Mouse (Mus musculus): Measurements from ENCODE around the gene Eef1a2.
"Not testable (repeated sequence)": the region's sequence is repeated elsewhere in the genome, so short reads cannot be mapped to it uniquely, and the experiment has no call there.

The Eef1a2 gene

GRCm38 (mm10) chr2:181156248-181157121 is at the start of gene Eef1a2:
Gene Eef1a2, minus strand, starts transcription at chr2:181157014.
- peak in 1 of 2 experiments; percentile 76 for DNase-seq (ENCODE audit: low spot score in 2 of 2)

DNA sequence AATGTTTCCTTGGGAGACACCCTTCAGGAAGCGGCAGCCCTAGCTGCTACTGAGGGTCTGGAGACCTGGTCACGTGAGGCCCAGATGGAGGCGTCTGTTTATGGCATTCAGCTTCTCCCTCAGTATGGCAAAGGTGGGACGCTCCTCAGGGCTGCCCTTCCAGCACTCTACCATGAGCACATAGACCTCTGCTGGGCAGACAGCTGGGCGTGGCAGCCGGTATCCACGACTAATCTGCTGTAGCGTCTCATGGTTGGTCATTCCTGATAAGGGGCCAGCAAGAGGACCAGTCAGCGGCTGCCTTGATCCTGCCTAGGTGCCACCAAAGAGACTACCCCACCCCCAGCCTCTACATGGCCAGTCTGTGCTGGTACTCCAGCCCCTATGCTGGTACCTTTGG is 49.3 kb upstream of the Eef1a2 start:
- no peak for DNase-seq (ENCODE audit: low spot score in 2 of 2)

DNA sequence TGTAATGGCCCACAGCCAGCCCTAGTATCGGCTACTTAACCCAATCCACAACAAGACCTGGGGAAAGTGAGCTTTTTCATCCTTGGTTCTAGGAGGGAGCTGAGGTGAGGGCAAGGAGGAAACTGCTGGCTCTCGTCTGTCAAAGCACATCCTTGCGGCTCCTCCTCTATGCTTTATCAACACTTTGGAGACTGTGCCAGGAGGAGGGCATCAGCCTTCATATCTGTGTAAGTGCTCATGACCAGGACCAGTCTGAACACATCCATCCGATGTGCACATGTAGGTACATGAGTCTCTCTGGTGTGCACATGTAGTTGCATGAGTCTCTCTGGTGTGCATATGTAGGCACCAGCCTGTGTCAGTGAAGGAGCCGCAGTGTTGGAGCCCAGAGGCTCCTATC is 48.9 kb upstream of the Eef1a2 start:
- no peak for DNase-seq (ENCODE audit: low spot score in 2 of 2)

- DNase-seq (ENCODE audit: low spot score in 2 of 2): no peak
These were observed 46.1 kb upstream of the Eef1a2 start for GRCm38 (mm10) chr2:181202886-181203285.

- DNase-seq (ENCODE audit: low spot score in 2 of 2): no peak
These were observed 45.6 kb upstream of the Eef1a2 start, which contains the start of gene Ptk6 for GRCm38 (mm10) chr2:181202422-181202821. Gene Ptk6, minus strand, starts transcription at chr2:181202789.

- DNase-seq (ENCODE audit: low spot score in 2 of 2): no peak
These were observed 44.8 kb upstream of the Eef1a2 start for GRCm38 (mm10) chr2:181201606-181202005.

DNA sequence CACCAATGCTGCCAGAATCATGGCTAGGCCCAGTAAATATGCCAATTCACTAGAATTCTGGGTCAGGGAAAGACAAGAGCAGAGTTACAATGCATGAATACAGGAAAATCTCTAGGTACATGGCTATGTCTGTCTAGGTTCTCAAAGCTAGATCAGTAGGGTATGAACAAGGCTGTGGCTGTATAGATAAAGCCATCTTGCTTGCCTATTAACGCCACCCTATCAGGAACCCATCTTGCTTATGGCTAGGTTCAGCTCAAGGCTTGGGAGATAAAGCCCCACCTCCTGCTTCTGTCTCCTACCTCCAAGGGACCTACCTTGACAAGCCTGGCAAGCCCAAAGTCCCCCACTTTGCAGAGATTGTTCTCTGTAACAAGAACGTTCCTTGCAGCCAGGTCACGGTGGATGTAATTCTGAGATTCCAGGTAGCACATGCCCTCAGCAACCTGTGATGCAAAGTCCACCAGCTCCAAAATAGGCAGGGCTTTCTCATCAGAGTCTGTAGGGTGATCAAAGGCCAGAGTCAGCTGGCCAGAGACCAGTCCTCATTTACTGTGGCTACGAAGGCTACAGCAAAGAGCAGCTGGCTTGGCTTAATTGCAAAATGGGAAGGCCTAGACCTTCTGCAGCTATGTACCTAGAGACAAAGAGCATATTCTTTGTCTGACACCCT is 40.0 kb upstream of the Eef1a2 start:
- DNase-seq (ENCODE audit: low spot score in 2 of 2): no peak

GRCm38 (mm10) chr2:181193044-181193443 is 36.2 kb upstream of the Eef1a2 start:
- no peak for DNase-seq (ENCODE audit: low spot score in 2 of 2)

- DNase-seq (ENCODE audit: low spot score in 2 of 2): no peak
These were observed 35.1 kb upstream of the Eef1a2 start for GRCm38 (mm10) chr2:181191936-181192335.

- DNase-seq (ENCODE audit: low spot score in 2 of 2): not testable (repeated sequence)
These were observed 34.6 kb upstream of the Eef1a2 start for GRCm38 (mm10) chr2:181191385-181191784.

DNA sequence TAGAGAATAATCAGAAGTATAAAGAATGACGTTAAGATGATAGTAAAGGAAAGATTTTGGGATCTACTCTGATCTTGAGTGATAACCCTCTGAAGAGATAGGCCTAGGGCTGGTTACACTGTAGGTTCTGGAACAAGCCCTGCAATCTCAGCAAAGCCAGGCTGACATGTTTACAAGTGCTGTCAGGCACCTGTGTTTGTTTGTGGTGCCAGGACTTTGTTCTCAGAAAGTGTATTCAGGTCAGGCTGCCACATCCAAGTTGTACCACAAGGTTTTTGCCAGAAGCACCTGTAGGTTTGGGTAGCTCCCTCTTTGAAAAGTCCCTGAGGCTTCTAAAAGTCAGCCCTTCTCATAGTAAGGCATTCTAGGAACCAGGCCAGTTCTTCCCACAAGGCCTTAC is 32.5 kb upstream of the Eef1a2 start:
- DNase-seq (ENCODE audit: low spot score in 2 of 2): no peak

DNA sequence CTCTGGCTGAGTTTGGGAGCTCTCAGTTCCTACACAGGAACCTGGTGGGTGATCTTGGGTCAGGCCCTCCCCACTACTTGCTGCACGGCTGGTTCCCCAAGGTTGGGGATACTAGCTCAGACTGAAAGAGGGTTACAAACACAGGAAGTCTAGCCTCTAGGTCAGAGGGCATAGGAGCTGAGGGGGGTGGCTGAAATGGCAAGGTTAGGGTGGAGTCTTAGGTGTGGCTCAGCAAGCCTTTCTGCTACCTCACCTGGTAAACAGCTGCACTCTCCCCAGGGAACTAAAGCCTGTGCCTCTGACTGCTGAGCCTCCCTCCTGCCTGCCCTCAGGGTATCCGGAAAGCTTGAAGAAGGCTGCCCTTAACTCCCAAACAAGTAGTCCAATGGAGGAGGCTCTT is 31.9 kb upstream of the Eef1a2 start:
- no peak for DNase-seq (ENCODE audit: low spot score in 2 of 2)

DNA sequence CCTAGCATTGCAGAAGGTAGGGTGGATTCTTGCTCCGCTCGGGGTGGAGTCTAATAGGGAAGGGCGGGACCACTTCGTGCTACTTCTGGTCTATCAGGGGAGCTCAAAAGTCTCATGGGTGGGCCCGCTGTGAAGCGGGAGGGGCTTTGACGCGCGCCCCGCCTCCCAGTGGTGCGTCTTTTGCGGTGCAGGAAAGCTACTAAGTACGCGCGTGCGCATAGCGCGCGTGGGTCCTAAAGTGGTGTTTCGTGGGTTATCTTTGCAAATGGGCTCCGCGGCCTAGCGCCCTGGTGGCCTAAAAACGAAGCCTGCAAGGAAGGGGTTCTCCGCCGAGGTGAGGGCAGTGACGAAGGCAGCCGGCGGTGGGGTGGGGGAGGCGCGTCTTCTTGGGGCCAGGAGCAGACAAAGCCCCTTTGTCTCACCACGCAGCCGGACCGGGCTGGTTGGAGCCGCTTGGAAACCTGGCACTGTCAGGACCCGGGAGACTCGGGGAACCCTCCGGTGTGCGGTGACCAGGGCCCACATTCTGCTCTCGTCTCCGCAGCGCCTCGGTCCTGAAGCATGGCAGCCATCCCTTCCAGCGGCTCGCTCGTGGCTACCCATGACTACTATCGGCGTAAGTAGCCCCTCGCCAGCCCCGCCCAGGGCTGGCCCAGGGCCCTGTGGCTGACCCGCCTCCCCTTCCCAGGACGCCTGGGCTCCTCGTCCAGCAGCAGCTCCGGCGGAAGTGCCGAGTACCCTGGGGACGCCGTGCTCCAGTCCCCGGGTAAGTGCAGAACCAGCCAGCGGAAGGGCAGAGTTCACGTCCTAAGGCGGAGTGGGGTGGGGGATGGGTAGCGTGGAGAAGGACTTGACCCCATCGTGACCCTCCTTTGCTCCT is 30.5 kb upstream of the Eef1a2 start, which contains the start of gene Ppdpf:
Ppdpf (plus strand) TSS at position 127 of the 880 bp plus-strand sequence.
- DNase-seq (ENCODE audit: low spot score in 2 of 2): peak; percentile 87 to 91

DNA sequence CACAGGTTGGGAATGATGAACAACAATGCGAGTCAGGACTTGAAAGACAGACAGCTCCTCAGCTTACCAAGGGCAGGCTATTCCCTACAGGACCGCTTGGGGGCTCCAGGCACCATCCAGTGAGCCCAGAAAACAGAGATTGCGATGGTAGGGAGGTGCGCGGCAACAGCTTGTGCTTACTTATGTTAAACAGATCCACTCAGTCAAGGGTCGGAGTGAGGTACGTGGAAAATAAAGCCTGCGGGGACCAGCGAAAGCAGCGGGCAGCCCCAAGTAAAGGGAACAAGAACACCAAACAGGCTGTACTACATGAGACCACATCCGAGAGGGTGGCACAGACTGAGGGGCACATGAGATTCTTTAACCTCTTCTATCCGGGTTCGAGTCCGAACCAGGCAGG is 29.8 kb upstream of the Eef1a2 start:
- DNase-seq (ENCODE audit: low spot score in 2 of 2): peak; percentile 73 to 86

- DNase-seq (ENCODE audit: low spot score in 2 of 2): no peak
These were observed 24.1 kb upstream of the Eef1a2 start for GRCm38 (mm10) chr2:181180898-181181297.

GRCm38 (mm10) chr2:181178471-181178870 is 21.7 kb upstream of the Eef1a2 start:
- DNase-seq (ENCODE audit: low spot score in 2 of 2): no peak

- DNase-seq (ENCODE audit: low spot score in 2 of 2): no peak
These were observed 21.2 kb upstream of the Eef1a2 start for GRCm38 (mm10) chr2:181178015-181178414.

GRCm38 (mm10) chr2:181174646-181175045 is 17.8 kb upstream of the Eef1a2 start:
- no peak for DNase-seq (ENCODE audit: low spot score in 2 of 2)

DNA sequence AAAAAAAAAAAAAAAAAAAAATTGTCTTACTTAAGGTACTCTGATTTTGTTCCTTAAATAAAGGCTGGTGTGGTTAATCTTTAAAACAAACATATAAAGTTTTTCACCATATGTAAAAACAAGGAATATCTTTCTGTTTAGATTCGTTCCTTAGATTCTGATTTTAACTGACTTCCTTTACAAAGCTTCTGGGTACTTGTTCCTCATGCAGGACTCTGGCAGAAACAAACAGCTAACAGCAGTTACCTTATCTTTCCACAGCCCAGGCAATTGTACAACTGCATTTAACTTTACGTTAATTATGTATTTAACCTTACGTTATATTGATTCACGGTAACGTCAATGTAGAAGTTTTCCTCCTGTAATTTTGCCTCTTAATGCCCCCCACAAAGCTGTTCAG is 9.7 kb upstream of the Eef1a2 start:
- DNase-seq (ENCODE audit: low spot score in 2 of 2): no peak

- DNase-seq (ENCODE audit: low spot score in 2 of 2): no peak
These were observed 4.0 kb upstream of the Eef1a2 start for GRCm38 (mm10) chr2:181160821-181161220.

GRCm38 (mm10) chr2:181159771-181160170 is 3.0 kb upstream of the Eef1a2 start:
- peak; percentile 70 to 80 for DNase-seq (ENCODE audit: low spot score in 2 of 2)

GRCm38 (mm10) chr2:181159091-181159514 is 2.3 kb upstream of the Eef1a2 start:
- DNase-seq (ENCODE audit: low spot score in 2 of 2): peak; percentile 70 to 80

Measured in frontal cortex, postnatal 10 days (tissue).